ENCODE assay signal across 23 mouse cellular contexts in the genomic region with DNA sequence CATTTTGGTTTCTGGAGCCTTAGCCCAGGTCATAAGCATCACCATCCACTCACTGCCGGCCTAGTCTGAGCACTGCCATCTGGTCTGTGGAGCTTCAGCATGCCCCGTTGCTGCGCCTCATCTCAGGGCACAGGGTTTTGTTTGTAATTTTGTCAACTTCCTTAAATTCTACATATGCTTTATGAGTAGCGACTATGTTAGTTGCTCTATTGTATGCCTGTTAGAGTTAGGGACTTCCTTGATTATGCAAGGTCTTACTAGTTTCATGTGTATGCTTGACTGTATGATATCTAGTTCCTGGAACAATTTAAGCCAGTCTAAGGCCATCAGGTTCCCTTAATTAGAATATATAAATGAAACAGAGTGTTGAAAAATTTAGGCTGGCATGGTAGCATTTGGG.
"Had no signal": no experiment of that assay in that cellular context is flagged by ENCODE, and none has a peak within 500 bp of the region (broad histone marks: within the 10 kb centered on the region; RNA-seq: fewer than 3 reads in every experiment).

No protein-coding gene starts in this region.

- H3K27ac ChIP-seq: heart, adult 2 months; hindbrain, embryonic 10.5 days; hindbrain, embryonic 12.5 days; hindbrain, embryonic 14.5 days; kidney, embryonic 15.5 days; kidney, postnatal 0 days; limb, embryonic 13.5 days; limb, embryonic 15.5 days; liver, embryonic 12.5 days; liver, embryonic 14.5 days had no signal

- ATAC-seq: hindbrain, embryonic 16.5 days; intestine, embryonic 16.5 days; liver, embryonic 12.5 days had no signal

- DNase-seq: gastrocnemius, postnatal 14 days; gastrocnemius, postnatal 36 days; heart, adult 2 months; heart, postnatal 10 days; heart, postnatal 4 days; kidney, adult 11 months; kidney, adult 2 months; kidney, adult 9 months; kidney, postnatal 14 days; kidney, postnatal 36 days; layer of hippocampus, postnatal 36 days; left cerebral cortex, postnatal 4 days had no signal

- H3K4me3 ChIP-seq: heart, adult 2 months; hindbrain, embryonic 10.5 days; hindbrain, embryonic 12.5 days; kidney, embryonic 15.5 days; limb, embryonic 13.5 days; limb, embryonic 15.5 days; liver, embryonic 12.5 days had no signal
